10 mouse cellular contexts compared by ENCODE assay signal in genomic region chr10:4053278-4054061, GRCm38 (mm10).
A peak's percentile ranks its signal among the peaks of the same experiment; 100 is the strongest.
DNase-seq lines count a peak whose midpoint lies in the region; ATAC-seq and TF ChIP-seq lines count a peak whose summit lies in the region.
"Had no signal": no experiment of that assay in that cellular context is flagged by ENCODE, and none has a peak within 500 bp of the region (broad histone marks: within the 10 kb centered on the region; RNA-seq: fewer than 3 reads in every experiment).

No protein-coding gene starts in this region.

- H3K9me3 ChIP-seq in midbrain, embryonic 16.5 days (replicated peaks; ENCODE audit: control insufficient read depth, low read length, poor library complexity, severe bottlenecking): no peaks in the 10 kb centered on the region
- no peaks in the 10 kb centered on the region for H3K9me3 ChIP-seq in midbrain, embryonic 11.5 days (ENCODE audit: control insufficient read depth, low read length)
- no peaks in the 10 kb centered on the region for H3K9me3 ChIP-seq in stomach, postnatal 0 days (ENCODE audit: control insufficient read depth, low read length)

- peak overlapping the region; percentile 0; the same call in 1 of the 2 replicates for H3K27ac ChIP-seq in midbrain, embryonic 16.5 days (ENCODE audit: low read length)
- H3K27ac ChIP-seq in midbrain, embryonic 11.5 days (ENCODE audit: low read depth, low read length): no peak overlapping the region
- H3K27ac ChIP-seq in kidney, adult 2 months (ENCODE audit: insufficient read depth, low read depth, low read length): peak overlapping the region; percentile 49; the same call in 1 of the 2 replicates
- H3K27ac ChIP-seq in stomach, postnatal 0 days (replicated peaks): no peak overlapping the region

- peak; percentile 20 for DNase-seq in adrenal gland, adult 2 months
- no peak for DNase-seq in adrenal gland, adult 18-20 months (ENCODE audit: low spot score in 2 of 2)
- DNase-seq in midbrain, embryonic 11.5 days (ENCODE audit: low spot score, missing footprints): no peak
- DNase-seq in kidney, adult 2 months: peak; percentile 76
- peak; percentile 54 for DNase-seq in stomach, postnatal 0 days (ENCODE audit: low spot score)
- no peak for DNase-seq in right cerebral cortex, postnatal 36 days (ENCODE audit: low spot score in 2 of 2)
- no peak for DNase-seq in left cerebral cortex, adult 18-20 months (ENCODE audit: low spot score in 2 of 2)
- DNase-seq: liver had no signal

- 75% methylated on average over 19 of the region's 19 CpGs for WGBS in midbrain, embryonic 16.5 days
- 84% methylated on average over 19 of the region's 19 CpGs for WGBS in midbrain, embryonic 11.5 days
- WGBS in kidney, adult 2 months: 43% methylated on average over 19 of the region's 19 CpGs
- WGBS in stomach, postnatal 0 days: 71% methylated on average over 19 of the region's 19 CpGs

- H3K27me3 ChIP-seq in midbrain, embryonic 16.5 days (ENCODE audit: control insufficient read depth, insufficient read depth, low read depth, low read length): no peaks in the 10 kb centered on the region
- H3K27me3 ChIP-seq in midbrain, embryonic 11.5 days (ENCODE audit: control insufficient read depth, insufficient read depth, low read length): no peaks in the 10 kb centered on the region
- H3K27me3 ChIP-seq in kidney, adult 2 months (replicated peaks; ENCODE audit: control insufficient read depth, insufficient read depth, low read length): no peaks in the 10 kb centered on the region
- H3K27me3 ChIP-seq in stomach, postnatal 0 days (ENCODE audit: control insufficient read depth, insufficient read depth, low read length): no peaks in the 10 kb centered on the region

- no peak overlapping the region for H3K9ac ChIP-seq in midbrain, embryonic 16.5 days (ENCODE audit: low read depth, low read length)
- no peak overlapping the region for H3K9ac ChIP-seq in midbrain, embryonic 11.5 days (ENCODE audit: low read length)
- H3K9ac ChIP-seq in stomach, postnatal 0 days (ENCODE audit: low read length): no peak overlapping the region

- H3K36me3 ChIP-seq in midbrain, embryonic 16.5 days (ENCODE audit: control insufficient read depth, insufficient read depth, low read length): no peaks in the 10 kb centered on the region
- H3K36me3 ChIP-seq in midbrain, embryonic 11.5 days (ENCODE audit: control insufficient read depth, insufficient read depth, low read length): no peaks in the 10 kb centered on the region
- no peaks in the 10 kb centered on the region for H3K36me3 ChIP-seq in kidney, adult 2 months (ENCODE audit: control insufficient read depth, insufficient read depth, low read length)
- no peaks in the 10 kb centered on the region for H3K36me3 ChIP-seq in stomach, postnatal 0 days (ENCODE audit: control insufficient read depth, insufficient read depth, low read length)

- no peaks in the 10 kb centered on the region for H3K4me1 ChIP-seq in midbrain, embryonic 16.5 days (ENCODE audit: control insufficient read depth, insufficient read depth, low read length)
- H3K4me1 ChIP-seq in midbrain, embryonic 11.5 days (ENCODE audit: control insufficient read depth, insufficient read depth, low read length): no peaks in the 10 kb centered on the region
- peaks cover 4% of the 10 kb centered on the region; the same call in 1 of the 2 replicates for H3K4me1 ChIP-seq in kidney, adult 2 months (ENCODE audit: control insufficient read depth, insufficient read depth, low read length)
- H3K4me1 ChIP-seq in stomach, postnatal 0 days (replicated peaks; ENCODE audit: control insufficient read depth, insufficient read depth): no peaks in the 10 kb centered on the region

- TF ChIP-seq CTCF in kidney, adult 2 months (conservative IDR thresholded peaks at IDR 0.05; ENCODE audit: insufficient read depth, insufficient read length, low read depth, low read length): no peak
- TF ChIP-seq CTCF in stomach, postnatal 0 days (IDR thresholded peaks at IDR 0.05; ENCODE audit: low read depth): no peak

- no peak for TF ChIP-seq EP300 in stomach, postnatal 0 days (optimal IDR thresholded peaks at IDR 0.05)

- no peak for TF ChIP-seq POLR2A in kidney, adult 2 months (IDR thresholded peaks at IDR 0.05; ENCODE audit: low read depth, low read length)

- no peak for ATAC-seq in midbrain, embryonic 16.5 days
- ATAC-seq in midbrain, embryonic 11.5 days (ENCODE audit: low FRiP score): no peak
- ATAC-seq in stomach, postnatal 0 days (ENCODE audit: low FRiP score, low TSS enrichment): peak; percentile 65; the same call in 1 of the 2 replicates

- no peak overlapping the region for H3K4me3 ChIP-seq in midbrain, embryonic 16.5 days (ENCODE audit: low read depth, low read length)
- no peak overlapping the region for H3K4me3 ChIP-seq in midbrain, embryonic 11.5 days (ENCODE audit: low read depth, low read length)
- peak overlapping the region; percentile 29; the same call in 1 of the 2 replicates for H3K4me3 ChIP-seq in kidney, adult 2 months (ENCODE audit: insufficient read depth, low read depth, low read length)
- no peak overlapping the region for H3K4me3 ChIP-seq in stomach, postnatal 0 days (ENCODE audit: low read depth, low read length)
- H3K4me3 ChIP-seq: myocyte had no signal

- H3K4me2 ChIP-seq in midbrain, embryonic 16.5 days (ENCODE audit: low read length): no peak overlapping the region
- no peak overlapping the region for H3K4me2 ChIP-seq in midbrain, embryonic 11.5 days
- no peak overlapping the region for H3K4me2 ChIP-seq in stomach, postnatal 0 days (replicated peaks; ENCODE audit: low read depth)

Comparison
In these comparisons a context has a peak if more than half of its experiments do, and no peak if none do; other contexts are left out.
1. DNase-seq: peak in adrenal gland, adult 2 months (single experiment), kidney, adult 2 months (single experiment) and stomach, postnatal 0 days (single experiment); none in adrenal gland, adult 18-20 months (0 of 2), midbrain, embryonic 11.5 days (single experiment), right cerebral cortex, postnatal 36 days (0 of 2) and left cerebral cortex, adult 18-20 months (0 of 2).
2. H3K27ac ChIP-seq: peak in midbrain, embryonic 16.5 days (single experiment) and kidney, adult 2 months (single experiment); none in midbrain, embryonic 11.5 days (single experiment) and stomach, postnatal 0 days (single experiment).